Mouse (Mus musculus): Measurements from ENCODE around the gene Grb7.

Grb7 gene

DNA sequence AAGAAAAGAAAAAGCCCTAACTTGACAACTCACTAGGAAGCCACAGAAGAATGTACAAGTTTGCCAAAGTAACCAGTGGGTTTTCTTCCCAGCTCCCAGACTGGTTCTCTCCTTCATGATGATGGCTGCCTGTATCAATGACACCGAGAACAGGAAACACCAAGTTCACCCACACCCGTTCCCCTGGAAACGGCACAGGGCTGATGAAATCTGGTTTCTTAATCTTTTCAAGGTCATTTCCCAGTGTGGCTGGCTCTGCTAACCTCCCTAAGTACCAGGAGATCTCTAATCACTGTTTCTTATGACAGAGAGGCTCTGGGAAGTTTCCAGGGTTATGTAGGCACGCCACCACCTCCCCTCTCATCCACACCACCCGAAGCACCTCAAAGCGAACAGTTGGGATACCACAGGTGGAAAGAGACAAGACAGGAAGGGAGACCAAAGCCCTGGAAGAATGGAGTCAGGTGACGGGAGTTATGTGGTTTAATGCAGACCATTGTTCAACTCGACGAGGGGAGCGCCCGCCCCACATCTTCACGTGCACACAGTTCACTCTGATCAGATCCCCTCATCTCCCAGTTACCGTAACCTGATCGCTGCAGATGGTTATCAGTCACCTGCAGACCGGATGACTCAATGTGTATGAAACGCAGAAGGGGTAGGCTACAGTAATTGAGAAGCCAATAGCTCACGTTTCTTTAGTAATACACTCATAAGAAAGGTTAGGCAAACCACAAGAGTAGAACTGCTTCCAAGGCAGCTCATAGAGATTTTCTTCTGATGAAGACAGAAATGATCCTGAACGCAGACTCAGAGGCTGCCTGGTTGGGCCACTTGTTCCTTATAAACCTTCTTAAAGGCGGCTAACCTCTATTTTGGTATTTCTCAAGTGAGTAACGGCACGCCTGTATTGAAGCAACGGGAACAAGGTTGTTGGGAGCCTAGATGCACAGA is 23.8 kb downstream of the Grb7 start:
- DNase-seq (ENCODE audit: extremely low read depth, insufficient read length, low spot score) = no peak

DNA sequence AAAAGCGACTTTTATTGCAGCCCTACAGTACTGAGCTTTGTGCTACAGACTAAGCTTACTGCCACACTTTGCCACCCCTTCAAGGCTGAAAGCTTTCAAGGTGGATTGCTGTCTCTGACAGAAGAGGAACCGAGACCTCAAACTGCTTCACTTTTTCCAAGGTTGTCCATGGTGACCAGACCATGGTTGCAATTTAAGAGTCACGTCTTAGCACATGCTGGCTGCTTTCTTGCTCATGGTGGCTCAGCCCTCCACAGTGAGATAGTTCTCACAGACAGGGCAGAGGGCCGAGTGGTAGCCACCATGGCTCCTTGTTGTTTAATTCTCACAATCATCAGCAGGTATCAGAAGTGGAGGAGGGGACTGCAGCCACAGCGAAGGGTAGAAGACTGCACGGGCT is 24.6 kb downstream of the Grb7 start:
- no peak for DNase-seq (ENCODE audit: extremely low read depth, insufficient read length, low spot score)

DNA sequence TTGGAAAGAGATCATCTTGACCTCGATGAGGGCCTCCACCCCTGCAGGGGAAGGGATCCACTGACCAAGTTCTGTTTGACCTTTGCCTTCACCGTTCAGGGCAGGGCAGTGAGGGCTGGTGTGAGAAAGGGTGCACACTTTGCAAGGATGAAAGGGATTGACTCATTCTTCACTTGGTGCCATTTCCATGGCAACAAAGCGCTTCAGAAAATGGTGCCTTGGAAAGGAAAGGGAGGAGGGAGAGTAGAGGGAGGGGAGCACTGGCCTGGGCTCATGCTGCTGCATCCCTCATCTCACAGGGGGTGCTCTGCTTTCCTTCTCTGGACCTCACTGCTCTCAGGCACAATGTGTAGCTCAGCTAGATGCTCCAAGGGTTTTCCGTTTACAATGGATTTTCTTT is 26.5 kb downstream of the Grb7 start:
- DNase-seq (ENCODE audit: extremely low read depth, insufficient read length, low spot score) = no peak

DNA sequence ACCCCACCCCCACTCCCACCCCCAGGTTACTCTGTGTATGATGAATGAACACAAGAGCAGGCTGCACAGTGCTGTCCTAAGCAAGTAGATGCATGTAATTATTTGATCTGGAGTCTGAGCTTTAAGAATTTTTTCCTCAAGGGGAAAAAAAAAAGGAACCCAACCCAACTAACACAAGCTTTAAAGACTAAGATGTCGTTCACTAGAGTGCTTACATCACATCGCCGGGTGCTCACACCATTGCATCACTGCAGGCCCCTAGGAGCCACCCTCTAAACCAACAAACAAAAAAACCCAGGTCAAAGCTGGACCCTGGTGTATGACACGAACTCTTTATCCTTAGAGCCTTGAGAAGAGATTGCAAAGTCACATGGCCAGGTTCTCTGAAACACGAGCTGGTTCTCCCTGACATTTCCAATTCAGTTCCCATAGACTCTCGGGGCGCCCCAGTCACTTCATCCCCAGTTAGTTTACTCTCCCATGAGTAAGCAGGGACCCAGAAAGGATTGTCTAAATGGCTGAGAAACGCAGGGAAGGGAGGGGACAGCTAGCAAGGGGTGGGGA is 27.8 kb downstream of the Grb7 start:
- no peak for DNase-seq (ENCODE audit: extremely low read depth, insufficient read length, low spot score)

DNA sequence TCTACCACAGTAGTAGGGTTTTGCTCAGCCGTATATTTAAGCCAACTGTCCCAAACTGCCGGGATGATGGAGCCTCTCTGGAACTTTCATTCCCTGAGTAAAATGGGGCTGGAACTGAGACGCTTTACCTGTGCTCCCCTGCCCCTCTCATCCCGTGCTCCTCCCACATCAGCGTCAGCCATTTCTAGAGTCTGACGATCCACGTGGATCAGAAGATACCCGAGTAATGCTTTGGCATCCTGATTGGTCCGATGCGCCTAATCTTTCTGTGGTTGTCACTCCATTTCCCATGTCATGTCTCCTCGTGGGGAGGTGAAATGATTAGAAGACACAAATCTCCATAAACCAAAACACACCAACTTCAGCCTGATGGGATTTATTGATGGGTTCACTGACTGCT is 28.8 kb downstream of the Grb7 start:
- DNase-seq (ENCODE audit: extremely low read depth, insufficient read length, low spot score) = no peak

DNA sequence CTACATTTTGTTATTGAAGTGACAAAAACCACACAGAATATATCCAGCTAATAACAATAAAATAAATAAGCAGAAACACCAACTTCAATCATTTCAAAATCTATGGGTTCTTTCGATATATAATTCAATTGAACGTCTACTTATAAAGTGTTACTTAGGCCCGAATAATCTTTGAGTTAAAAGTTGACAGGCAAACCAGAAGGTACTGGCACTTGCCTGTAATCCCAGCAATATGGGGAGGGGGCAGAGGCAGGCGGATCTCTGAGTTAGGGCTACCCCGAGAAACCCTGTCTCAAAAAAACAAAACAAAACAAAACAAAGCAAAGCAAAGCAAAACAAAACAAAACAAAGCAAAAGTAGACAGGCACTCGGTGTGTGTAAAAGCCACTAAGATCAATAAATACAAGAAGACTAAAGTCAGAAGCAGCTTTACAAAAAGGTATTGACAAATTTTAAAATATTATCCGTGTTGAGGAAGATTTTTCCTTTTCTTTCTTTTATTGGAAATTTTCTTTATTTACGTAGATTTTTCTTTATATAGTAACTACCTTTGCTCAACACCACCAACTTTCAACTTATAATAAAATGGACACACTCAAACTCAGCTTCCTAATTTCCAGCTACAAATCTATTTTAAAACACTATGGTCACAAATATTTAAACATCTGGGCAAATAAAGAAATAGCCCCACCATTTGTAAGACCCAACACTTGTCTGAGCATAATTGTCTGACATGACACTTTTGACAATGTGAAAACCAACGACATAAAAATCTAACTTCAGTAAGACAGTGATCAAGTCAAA is 29.6 kb downstream of the Grb7 start:
- DNase-seq (ENCODE audit: extremely low read depth, insufficient read length, low spot score) = no peak

DNA sequence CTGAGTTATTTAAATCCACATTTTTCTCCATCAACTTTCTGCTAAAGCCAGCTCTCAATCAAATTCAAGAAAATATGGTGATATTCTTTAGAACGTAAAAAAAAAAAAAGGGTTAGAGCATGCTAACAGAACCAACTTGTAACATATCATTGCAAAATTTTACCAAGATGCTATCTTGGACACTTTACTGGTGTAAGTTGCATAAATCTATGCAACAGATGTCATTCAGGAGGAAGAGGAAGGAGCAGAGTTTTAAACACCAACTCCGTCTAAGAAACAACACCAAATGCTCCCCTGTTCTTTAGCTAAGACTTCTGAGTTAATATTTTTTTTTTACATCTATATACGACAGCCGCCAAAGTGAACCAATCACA is 30.2 kb downstream of the Grb7 start:
- DNase-seq (ENCODE audit: extremely low read depth, insufficient read length, low spot score) = no peak

DNA sequence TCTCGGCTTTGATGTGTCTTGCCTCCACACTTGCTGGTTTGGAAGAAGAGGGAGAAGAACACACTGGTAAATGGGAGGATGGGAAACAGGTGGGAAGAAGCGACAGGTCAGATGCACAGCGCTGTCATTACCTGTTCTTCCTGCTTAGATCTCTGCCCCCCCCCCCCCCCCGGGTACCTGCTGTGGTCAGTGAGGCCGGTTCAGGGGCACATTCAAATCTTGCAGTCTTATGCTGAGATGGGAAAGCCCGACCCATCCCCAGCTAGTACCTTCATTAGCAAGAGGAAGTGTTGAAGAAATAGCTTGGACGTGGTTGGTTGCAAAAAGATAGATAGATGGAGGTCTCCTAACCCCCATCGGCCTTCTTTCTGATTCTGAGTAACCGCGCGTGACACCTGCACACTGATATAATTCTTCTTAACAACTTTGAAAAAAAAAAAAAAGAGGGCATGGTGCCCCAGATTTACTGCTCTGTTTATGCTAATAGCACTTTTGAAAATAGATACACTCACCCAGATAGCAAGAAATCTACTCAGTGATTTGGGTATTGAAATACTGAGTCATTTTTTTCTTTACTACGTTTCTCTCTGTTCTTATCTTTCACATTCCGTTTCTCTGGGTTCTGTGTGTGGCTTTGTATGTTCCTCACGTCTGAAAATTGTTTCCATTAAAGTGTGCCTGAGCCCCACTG is 31.0 kb downstream of the Grb7 start:
- no peak for DNase-seq (ENCODE audit: extremely low read depth, insufficient read length, low spot score)

DNA sequence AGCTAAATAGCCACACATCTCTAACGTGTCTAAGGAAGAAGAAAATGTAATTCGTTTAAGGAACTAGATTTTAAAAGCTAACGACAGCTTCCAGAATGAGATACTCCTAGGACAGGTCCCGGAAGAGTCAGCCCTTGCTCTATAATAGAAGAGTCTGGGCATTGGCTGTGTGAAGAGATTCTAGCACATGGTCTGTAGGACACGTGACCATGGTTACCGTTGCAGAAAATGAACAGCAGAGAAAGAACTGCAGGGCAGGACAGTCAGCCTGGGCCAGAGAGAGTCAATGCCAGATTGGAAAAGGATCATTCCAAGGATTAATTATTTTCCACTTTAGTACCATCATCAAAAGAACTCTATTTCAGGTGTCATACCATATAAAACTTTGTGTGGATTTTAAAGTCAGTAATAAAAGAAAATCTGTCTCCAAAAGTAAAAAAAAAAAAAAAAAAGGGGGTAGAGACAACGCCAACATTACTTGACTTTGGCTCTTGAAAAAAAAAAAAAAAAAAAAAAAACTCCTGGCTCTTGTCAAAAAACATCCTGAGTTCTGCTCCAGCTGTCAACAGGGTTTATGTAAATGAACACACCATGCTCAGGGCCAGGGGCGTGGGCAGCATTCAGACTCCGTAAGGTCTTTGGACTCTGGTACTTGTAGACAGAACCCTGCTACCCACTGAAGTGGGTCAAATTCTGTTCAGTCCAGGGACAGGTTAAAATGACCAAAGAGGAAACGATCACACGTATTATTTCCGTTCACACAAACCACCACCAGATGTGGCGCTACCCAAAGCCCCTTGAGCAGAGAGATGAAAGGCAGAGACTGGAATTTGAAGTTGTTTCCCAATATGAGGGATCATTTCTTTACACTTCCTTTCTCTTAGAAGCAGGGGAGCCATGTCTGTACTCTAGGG is 33.1 kb downstream of the Grb7 start:
- DNase-seq (ENCODE audit: extremely low read depth, insufficient read length, low spot score) = no peak

DNA sequence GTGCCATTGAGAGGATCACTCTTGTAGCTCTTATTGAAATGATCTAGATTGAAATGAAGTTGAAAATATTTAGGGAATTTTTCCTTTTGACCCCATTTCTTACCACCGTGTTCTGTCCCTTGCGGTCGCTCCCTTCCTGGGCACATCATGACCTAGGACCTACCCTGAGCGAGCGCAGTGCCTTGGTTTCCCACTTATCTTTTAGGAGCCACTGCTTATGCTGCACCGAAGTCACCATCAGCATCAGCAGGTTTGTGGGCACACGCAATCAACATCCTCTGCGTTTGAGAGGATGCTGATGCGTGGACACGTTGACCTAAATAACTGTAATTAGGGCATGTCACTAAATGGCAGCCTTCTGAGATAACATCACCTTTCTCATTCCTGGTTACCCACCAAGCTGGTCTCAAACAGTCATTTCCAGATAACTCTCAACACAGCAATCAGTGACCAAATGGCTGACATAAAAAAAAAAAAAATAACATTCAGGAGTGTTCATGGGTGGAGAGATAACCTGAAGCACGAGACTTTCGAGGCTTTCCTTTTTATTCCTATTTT is 33.8 kb downstream of the Grb7 start:
- no peak for DNase-seq (ENCODE audit: extremely low read depth, insufficient read length, low spot score)

DNA sequence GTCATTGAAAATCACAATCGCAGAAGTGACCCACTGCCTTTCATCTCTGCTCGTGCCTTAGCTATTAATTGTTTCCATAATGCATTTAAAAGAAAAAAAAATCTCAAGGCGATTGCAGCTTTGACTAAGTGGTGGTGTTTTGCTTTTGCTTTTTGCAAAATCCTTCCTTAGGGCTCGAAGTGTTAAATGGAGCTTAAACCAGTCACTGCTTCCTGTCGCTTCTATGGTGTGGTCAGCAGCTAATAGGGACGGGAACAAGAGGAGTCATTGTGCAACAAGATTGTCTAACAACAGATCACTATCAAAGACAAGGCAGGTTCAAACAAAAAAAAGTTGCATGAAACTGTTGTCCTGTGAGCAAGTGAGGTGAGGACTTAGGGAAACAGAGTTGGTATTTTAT is 35.0 kb downstream of the Grb7 start:
- DNase-seq (ENCODE audit: extremely low read depth, insufficient read length, low spot score) = no peak

DNA sequence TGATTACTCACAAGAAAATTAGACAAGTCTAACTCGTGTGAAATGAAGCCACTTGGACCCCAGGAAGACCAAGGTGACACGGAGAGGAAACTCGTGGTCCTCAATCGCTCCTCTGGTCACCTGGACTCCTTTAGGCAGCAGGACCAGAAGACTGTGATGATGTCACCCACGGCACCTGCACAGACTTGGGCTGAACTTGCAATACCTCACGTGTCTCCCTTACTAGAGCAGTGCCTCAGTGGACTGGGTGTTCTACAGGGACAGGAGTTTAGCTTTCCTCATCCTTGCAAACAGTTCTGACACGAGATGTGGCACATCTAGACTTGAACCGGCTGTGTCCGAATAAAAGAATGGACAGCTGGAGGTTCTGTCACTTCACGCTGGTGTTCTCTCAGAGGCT is 35.9 kb downstream of the Grb7 start:
- DNase-seq (ENCODE audit: extremely low read depth, insufficient read length, low spot score) = no peak

DNA sequence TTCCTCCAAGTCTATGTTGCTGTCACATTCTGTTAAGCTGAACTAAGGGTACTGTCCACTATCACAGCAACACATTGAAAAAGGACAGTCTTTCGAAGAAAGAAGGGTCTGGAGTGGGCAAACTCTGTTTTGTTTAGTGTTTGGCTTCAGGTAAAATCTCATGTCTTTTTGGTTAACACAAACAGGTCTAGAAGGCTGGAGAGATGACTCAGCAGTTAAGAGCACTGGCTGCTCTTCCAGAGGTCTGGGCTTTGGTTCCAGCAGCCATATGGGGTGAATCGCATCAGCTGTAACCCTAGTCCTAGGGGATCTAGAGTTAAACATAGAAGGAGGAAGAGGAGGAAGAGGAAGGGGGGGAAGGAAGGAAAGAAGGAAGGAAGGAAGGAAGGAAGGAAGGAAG is 39.6 kb downstream of the Grb7 start:
- no peak for DNase-seq (ENCODE audit: extremely low read depth, insufficient read length, low spot score)

DNA sequence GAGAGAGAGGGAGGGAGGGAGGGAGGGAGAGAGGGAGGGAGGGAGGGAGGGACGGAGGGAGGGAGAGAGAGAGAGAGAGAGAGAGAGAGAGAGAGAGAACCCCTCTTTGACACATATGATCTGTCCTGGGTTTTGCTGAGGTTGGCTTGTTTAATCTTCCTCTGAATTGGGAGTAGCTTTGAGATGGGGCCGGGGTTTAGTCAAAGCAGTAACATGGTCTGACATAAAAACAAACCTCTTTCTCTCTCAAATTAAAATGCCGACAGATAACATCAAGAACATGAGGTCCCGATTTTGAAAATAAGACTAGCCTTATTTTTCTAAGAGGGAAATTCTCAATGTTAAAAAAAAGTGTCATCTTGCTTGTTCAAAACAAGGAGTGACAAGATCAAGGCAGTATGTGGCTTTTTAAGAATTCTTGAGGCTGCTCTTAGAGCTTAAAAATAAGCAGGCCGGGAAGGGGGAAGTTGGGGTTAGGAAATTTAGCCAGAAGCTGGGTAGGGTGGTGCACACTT is 41.4 kb downstream of the Grb7 start:
- DNase-seq (ENCODE audit: extremely low read depth, insufficient read length, low spot score) = no peak

DNA sequence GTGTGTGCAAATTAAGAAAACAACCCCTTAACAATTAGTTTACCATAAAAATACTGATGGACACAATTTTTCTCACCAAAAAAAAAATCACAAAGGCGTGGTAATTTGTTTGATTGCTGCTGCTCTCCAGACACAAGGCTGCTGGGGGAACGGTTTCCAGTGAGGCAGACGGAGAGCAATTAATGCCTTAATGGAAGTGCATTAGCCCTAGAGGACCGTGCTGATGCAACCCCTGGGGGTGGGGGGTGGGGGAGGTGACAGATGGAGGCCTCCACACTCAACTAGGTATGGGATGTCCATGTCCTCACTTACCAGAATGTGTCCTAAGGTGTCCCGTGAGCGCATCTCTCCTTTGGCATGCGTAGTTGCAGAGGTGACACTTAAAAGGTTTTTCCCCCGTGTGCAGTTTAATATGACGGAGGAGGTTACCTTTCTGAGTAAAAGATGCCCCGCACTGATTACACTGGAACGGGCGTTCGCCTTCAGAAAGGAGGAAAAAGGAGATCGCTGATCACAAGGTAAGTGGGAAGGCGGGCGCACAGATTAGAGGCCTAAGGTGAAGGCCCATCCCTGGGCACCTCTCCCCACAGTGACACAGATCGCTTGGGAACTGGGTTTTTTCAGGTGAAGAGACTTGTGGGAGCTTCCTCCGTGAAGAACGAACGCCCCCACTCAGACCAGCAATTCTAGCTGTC is 42.5 kb downstream of the Grb7 start:
- no peak for DNase-seq (ENCODE audit: extremely low read depth, insufficient read length, low spot score)

DNA sequence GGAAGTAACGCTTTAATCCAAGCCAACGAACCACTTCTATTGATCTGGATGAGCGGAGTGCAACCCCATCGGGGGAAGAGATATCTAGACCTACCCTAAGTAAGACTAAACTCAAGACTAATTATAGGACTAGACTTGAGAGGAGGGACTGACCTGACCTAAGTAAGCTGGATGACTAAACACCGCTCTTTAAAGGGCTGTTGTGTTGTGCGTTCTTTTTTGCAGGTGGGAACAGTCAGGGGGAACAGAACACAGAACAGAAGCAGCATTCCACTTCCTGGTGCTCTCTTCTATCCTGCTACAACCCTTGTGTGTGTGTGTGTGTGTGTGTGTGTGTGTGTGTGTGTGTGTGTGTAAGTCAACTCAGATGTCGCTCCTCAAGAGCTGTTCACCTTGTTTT is 45.4 kb downstream of the Grb7 start:
- DNase-seq (ENCODE audit: extremely low read depth, insufficient read length, low spot score) = no peak

DNA sequence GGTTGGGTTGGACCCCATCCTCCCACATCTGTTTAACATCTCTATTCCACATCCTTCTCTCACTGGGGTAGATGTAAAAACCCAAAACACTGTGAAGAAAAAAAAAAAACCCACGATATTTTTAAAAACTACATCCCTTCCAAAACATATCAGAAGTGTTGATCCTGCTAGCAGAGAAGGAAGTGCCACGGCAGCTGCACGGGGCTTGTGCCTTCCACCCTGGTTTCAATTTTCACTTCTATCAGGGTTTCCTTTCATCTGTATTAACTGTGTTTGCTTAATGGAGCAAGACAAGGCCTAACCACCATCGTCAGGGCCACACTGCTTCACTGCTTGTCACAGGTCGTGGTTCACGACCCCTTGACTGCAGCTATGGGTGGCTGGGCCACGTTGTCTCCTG is 46.8 kb downstream of the Grb7 start:
- no peak for DNase-seq (ENCODE audit: extremely low read depth, insufficient read length, low spot score)

DNA sequence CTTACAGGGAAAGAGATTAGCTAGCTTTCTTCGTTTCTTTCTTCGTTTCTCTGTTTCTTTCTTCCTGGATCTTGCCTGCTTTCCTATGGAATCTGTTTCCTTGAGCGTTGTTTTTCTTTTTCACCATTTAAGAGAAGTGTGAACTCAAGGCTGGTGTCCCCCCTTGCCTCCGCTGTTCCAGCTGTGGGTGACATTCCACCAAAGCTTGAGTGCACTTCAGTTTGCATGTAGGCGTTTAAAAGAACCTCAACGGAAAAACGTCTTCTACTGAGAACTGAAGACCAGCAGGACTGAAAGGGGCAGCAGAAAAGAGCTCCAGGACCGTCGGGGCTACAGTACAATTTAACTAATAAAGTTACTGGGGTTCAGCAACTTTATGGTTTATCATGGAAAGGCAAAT is 47.2 kb downstream of the Grb7 start:
- DNase-seq (ENCODE audit: extremely low read depth, insufficient read length, low spot score) = no peak

DNA sequence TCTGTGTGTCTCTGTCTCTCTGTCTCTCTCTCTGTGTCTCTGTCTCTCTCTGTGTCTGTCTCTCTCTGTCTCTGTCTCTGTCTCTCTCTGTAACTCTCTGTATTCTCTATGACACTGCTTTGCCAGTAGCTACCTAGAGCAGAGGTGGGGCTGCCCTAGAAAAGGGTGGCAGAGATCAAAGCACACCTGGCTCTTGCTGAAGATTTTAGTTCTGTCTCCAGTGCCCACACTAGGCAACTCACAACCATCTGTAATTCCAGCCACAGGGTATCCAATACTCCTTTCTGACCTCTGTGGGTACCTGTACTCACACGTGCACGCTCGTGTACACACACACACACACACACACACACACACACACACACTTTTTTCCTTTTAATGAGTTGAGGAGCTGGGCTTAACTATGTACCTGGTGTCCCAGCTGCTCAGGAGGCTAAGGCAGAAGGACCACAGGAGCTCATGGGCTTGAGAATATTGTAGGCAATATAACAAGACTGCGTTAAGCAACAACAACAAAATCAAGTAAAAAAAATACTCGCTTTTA is 49.1 kb downstream of the Grb7 start:
- DNase-seq (ENCODE audit: extremely low read depth, insufficient read length, low spot score) = no peak

Measured in 3134 (cell line).